Mouse (Mus musculus) hindbrain, embryonic 10.5 days (tissue): ENCODE data around the gene Smyd2. TPM values are rescaled to one million over a fixed set of nuclear protein-coding genes. Genes with fewer than 3 reads are reported as not detected.

ENCODE experiments used
- DNase-seq: peaks from one replicate; pipeline ENCODE4 v3.0.0-alpha.2; 2017; ENCODE audit warnings: low spot score
- H3K27ac ChIP-seq: fragments of 300-500 bp; sonication (generic); 2 replicates; pipeline ENCODE4 v1.5.1; 2016; ENCODE audit warnings: mild to moderate bottlenecking, moderate library complexity
- H3K27me3 ChIP-seq: fragments of 300-500 bp; sonication (generic); 2 replicates; pipeline ENCODE4 v1.6.1; 2016; ENCODE audit warnings: mild to moderate bottlenecking; ENCODE audit not compliant: poor library complexity, insufficient read depth, severe bottlenecking
- H3K36me3 ChIP-seq: fragments of 300-500 bp; sonication (generic); 2 replicates; pipeline ENCODE4 v1.6.1; 2016; ENCODE audit warnings: mild to moderate bottlenecking, moderate library complexity
- H3K4me1 ChIP-seq: fragments of 300-500 bp; sonication (generic); replicated peaks from 2 replicates; pipeline ENCODE4 v1.6.1; 2016; ENCODE audit warnings: mild to moderate bottlenecking
- H3K4me3 ChIP-seq: fragments of 300-500 bp; sonication (generic); 2 replicates; pipeline ENCODE4 v1.5.1; 2016; ENCODE audit warnings: mild to moderate bottlenecking, moderate library complexity
- H3K9me3 ChIP-seq: fragments of 300-500 bp; sonication (generic); 2 replicates; pipeline ENCODE4 v1.6.1; 2016; ENCODE audit warnings: mild to moderate bottlenecking, moderate library complexity
- WGBS: fragments of 180-500 bp; shearing (Covaris S2); methylation state at CpG from one replicate; pipeline ENCODE4 v1.1.7; 2016; 5-methylcytosine and 5-hydroxymethylcytosine counted together
- polyA plus RNA-seq: library from polyadenylated mRNA; unstranded; fragments of >200 nt; fragmentation: Nextera tagmentation; extraction: Ambion mirVana; gene quantifications from 2 replicates; pipeline ENCODE4 v1.2.1, GENCODE M21; 2016

The Smyd2 gene
- polyA plus RNA-seq, 1 experiment from 2014 or later: 59.7 TPM

DNA sequence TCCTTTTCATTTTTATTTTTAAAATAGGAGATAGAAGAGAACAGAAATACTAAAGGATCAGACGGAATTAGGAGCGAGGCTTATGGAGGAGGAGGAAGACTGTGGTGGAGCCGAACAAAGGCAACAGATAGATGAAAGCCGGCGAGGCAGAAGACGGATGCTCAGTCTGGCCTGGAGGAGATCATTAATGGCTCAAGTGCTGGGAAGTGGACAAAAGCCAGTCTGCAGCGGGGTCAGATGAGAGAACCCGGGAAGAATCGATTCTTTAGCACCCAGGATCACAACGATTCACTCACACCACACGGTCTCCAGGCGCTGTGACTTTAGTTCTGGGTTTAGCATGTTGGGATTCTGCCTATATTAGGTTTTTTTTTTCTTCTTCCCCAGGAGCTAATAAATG is 10.0 kb upstream of the Smyd2 start:
- 48% methylated on average over 12 of the region's 12 CpGs for WGBS
- H3K36me3 ChIP-seq: no peaks in the 10 kb centered on the region
- peaks cover 19% of the 10 kb centered on the region for H3K4me1 ChIP-seq
- H3K27me3 ChIP-seq: 0 out of 2 replicates have a peak, but pooled peaks cover 4% of the 10 kb centered on the region
- no peaks in the 10 kb centered on the region for H3K9me3 ChIP-seq
- no peak overlapping the region for H3K4me3 ChIP-seq
- DNase-seq: no peak
- no peak overlapping the region for H3K27ac ChIP-seq

GRCm38 (mm10) chr1:189929896-189930295 is 7.7 kb upstream of the Smyd2 start:
- DNase-seq: no peak
- 56% methylated on average over 4 of the region's 4 CpGs for WGBS
- peaks cover 22% of the 10 kb centered on the region for H3K27me3 ChIP-seq
- peaks cover 19% of the 10 kb centered on the region for H3K4me1 ChIP-seq
- no peak overlapping the region for H3K4me3 ChIP-seq
- no peak overlapping the region for H3K27ac ChIP-seq
- no peaks in the 10 kb centered on the region for H3K36me3 ChIP-seq
- no peaks in the 10 kb centered on the region for H3K9me3 ChIP-seq

- peaks cover 16% of the 10 kb centered on the region for H3K4me1 ChIP-seq
- 7% methylated on average over 6 of the region's 6 CpGs for WGBS
- H3K27ac ChIP-seq: peak overlapping the region; percentile 53; the same call in 1 of the 2 replicates
- DNase-seq: peak; percentile 75
- H3K27me3 ChIP-seq: peaks cover 37% of the 10 kb centered on the region
- no peaks in the 10 kb centered on the region for H3K36me3 ChIP-seq
- H3K9me3 ChIP-seq: no peaks in the 10 kb centered on the region
- H3K4me3 ChIP-seq: no peak overlapping the region
Observed at GRCm38 (mm10) chr1:189927644-189928043, 5.5 kb upstream of the Smyd2 start.

DNA sequence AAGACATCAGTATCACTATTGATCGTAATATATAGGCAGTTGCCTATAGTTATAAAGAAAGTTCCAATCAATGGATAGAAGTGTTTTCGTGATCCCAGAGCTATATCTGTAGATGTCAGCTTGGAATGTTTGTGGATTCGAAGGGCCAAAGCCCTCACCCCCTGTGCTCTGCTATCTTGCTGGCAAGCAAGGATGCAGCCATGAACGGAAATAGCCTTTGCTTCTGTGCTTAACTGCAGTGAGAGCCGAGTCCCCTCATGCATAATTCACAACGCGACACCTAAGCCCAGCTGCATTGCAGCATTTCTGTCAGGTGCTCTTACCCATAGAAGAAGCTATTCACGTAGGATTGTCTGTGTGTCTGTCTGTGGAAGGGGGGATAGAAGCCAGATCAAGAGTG is 4.1 kb upstream of the Smyd2 start:
- Histone ChIP-seq H3K27me3 (peaks cover 37% of the 10 kb centered on the region), H3K9me3 (no peaks in the 10 kb centered on the region), H3K27ac (no peak overlapping the region), H3K4me1 (peaks cover 30% of the 10 kb centered on the region), H3K36me3 (no peaks in the 10 kb centered on the region), H3K4me3 (no peak overlapping the region)
- DNase-seq: no peak
- 69% methylated on average over 8 of the region's 8 CpGs for WGBS

DNA sequence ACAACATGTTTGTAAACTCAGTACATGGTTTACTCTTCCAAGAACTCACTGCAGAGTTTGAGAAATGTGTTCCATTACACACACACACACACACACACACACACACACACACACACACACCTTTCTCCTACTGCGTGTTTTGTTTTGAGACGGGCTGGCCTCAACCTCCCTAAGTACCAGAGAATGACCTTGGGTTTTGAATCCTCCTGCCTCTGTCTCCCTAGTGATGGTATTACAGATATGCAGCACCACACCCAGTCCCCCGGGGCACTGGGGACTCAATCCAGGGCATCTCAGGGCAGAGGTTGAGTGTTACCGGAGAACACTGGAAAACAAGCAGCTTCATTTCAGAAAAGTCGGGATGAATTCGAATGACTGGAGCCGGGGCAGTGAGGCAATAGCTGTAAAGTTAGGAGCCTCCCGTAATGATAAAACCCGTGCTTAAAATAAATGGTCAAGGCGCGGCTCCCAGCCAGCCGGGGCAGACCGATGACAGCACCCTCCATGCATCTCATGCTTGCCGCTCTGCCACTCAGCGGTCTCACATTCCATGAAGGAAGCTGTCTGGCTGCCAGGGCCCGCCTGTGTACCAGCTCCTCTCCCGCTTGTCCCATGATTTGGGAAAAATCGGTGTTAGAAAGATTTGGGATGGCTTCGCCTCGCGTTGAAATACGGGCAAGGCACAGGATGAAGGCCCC is 1.9 kb upstream of the Smyd2 start:
- Histone ChIP-seq H3K36me3 (no peaks in the 10 kb centered on the region), H3K4me1 (peaks cover 40% of the 10 kb centered on the region), H3K27me3 (peaks cover 43% of the 10 kb centered on the region), H3K27ac (no peak overlapping the region), H3K9me3 (no peaks in the 10 kb centered on the region), H3K4me3 (no peak overlapping the region)
- DNase-seq: no peak
- WGBS: 76% methylated on average over 22 of the region's 22 CpGs

DNA sequence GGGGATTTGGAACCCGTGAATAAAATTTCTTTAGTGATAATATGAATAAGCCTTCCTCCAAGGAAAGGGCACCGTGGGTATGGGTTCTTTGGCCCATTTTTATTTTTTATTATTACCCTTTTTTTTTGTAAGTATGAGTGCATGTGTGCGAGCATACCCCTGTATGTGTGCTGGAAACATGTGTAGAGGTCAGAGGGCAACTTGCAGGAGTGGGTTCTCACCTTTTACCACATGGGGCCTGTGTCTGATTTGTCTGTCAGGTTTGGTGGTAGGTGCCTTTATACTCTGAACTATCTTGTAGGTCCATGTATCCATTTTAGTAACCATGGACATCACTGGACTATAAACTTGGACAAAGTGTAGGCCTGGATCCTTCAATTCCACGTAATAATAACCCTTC is 994 bp upstream of the Smyd2 start:
- H3K4me3 ChIP-seq: no peak overlapping the region
- DNase-seq: no peak
- no peak overlapping the region for H3K27ac ChIP-seq
- H3K9me3 ChIP-seq: no peaks in the 10 kb centered on the region
- WGBS: 81% methylated on average over 4 of the region's 4 CpGs
- no peaks in the 10 kb centered on the region for H3K36me3 ChIP-seq
- H3K4me1 ChIP-seq: peaks cover 47% of the 10 kb centered on the region
- peaks cover 51% of the 10 kb centered on the region for H3K27me3 ChIP-seq

DNA sequence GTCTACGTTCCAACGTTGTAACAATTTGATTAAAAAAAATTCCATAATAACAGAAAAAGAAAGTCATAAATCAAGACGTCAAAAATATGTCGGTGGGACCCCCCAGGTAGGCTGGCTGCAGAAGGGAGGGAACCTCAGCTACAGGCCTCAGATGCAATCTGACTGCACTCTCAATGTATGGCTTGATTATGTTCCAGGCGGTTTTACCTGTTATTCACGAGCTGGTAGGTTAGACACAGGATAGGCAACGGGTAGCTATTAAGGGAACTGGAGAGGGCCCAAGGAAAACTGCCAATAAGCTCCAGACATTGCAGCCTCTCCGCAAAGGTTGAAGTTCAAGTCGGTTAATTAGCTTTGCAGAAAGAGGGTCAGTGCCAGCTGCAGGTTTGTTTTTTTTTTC is 558 bp upstream of the Smyd2 start:
- H3K36me3 ChIP-seq: no peaks in the 10 kb centered on the region
- H3K4me1 ChIP-seq: peaks cover 47% of the 10 kb centered on the region
- H3K27me3 ChIP-seq: peaks cover 51% of the 10 kb centered on the region
- DNase-seq: no peak
- H3K4me3 ChIP-seq: peak overlapping the region; percentile 88
- no peaks in the 10 kb centered on the region for H3K9me3 ChIP-seq
- WGBS: 17% methylated on average over 9 of the region's 9 CpGs
- H3K27ac ChIP-seq: peak overlapping the region; percentile 94

DNA sequence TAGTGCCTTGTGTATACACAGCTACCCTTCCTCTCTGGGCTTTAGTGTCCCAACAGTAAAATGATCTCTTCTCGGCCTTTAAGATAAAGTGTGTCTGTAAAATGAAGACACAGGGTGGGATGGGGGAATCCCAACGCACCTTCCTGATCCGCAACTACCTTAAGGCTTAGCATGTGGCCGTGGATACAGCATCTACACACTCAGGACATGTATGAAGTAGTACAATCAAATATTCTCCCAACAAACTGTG is 670 bp downstream of the Smyd2 start:
- H3K36me3 ChIP-seq: no peaks in the 10 kb centered on the region
- H3K27ac ChIP-seq: peak overlapping the region; percentile 94
- WGBS: 2% methylated on average over 4 of the region's 4 CpGs
- DNase-seq: no peak
- peaks cover 55% of the 10 kb centered on the region for H3K4me1 ChIP-seq
- peaks cover 47% of the 10 kb centered on the region for H3K27me3 ChIP-seq
- peak overlapping the region; percentile 88 for H3K4me3 ChIP-seq
- H3K9me3 ChIP-seq: no peaks in the 10 kb centered on the region

DNA sequence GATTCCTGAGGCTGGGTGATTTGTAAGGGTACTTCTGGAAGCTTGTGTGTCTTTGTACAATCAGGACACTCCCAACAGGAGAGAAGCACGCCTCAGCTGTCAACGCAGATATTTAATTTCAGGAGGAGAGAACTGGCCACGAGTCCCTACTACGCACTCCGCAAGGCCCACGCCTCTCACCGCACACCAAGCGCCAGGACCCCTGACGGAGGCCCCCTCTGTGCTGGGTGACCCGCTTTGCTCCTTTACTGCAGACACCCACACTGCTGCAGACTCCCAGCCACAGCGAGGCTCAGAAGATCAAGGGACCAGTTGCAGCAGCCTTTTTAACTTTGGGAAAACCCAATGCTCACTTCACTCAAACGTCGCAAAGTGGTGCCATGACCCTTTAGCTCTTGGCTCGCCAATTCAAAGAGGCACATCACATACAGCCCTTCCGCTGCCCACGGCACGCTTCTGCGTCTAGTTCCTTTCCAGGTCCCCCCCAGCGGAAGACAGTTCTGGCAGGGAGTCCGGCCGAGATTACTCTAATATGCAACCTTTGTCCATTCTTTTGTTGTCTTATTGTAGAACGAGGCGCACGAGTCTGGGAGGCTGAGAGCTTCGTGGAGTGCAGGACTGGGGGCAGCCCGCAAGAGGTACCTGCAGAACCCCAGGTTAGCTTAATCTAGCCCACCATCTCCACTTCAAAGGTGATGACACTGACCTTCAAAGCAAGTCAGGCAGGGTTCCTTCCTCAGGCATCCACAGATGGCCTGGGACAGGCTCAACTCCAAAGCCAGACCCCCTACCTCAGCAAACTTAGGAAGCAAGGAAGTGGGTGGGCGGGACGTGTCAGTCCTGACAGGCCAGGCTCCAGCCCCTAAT is 1.2 kb downstream of the Smyd2 start:
- 41% methylated on average over 28 of the region's 28 CpGs for WGBS
- H3K27ac ChIP-seq: peak overlapping the region; percentile 94; the same call in 1 of the 2 replicates
- H3K36me3 ChIP-seq: no peaks in the 10 kb centered on the region
- peaks cover 44% of the 10 kb centered on the region for H3K27me3 ChIP-seq
- DNase-seq: peak; percentile 34
- peaks cover 61% of the 10 kb centered on the region for H3K4me1 ChIP-seq
- H3K4me3 ChIP-seq: peak overlapping the region; percentile 88
- no peaks in the 10 kb centered on the region for H3K9me3 ChIP-seq

- no peaks in the 10 kb centered on the region for H3K36me3 ChIP-seq
- no peak overlapping the region for H3K4me3 ChIP-seq
- H3K27ac ChIP-seq: no peak overlapping the region
- no peaks in the 10 kb centered on the region for H3K9me3 ChIP-seq
- WGBS: 93% methylated on average over 3 of the region's 3 CpGs
- H3K4me1 ChIP-seq: peaks cover 68% of the 10 kb centered on the region
- no peak for DNase-seq
- H3K27me3 ChIP-seq: peaks cover 32% of the 10 kb centered on the region
Observed at GRCm38 (mm10) chr1:189919756-189920155, 2.4 kb downstream of the Smyd2 start.

DNA sequence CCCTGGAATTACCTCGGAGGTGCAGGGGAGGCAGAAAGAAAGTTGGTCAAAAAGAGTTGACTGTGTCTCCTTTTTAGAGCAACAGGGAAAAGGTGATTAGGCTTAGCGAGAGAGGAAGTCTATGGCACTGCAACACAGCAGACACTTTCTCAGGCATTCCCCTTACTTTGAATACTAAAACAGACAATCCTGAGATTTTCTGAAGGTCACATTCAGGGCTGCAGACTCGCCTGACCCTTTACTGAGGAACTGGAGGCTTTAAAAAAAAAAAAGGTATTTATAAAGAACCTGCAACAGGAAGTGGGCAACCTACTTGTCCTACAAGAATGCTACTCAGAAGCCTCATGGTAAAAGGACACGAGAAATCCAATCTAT is 5.0 kb downstream of the Smyd2 start:
- H3K27ac ChIP-seq: peak overlapping the region; percentile 77
- H3K4me1 ChIP-seq: peaks cover 69% of the 10 kb centered on the region
- H3K4me3 ChIP-seq: no peak overlapping the region
- peaks cover 12% of the 10 kb centered on the region for H3K36me3 ChIP-seq
- H3K9me3 ChIP-seq: no peaks in the 10 kb centered on the region
- DNase-seq: no peak
- H3K27me3 ChIP-seq: peaks cover 17% of the 10 kb centered on the region; the same call in 1 of the 2 replicates
- WGBS: 52% methylated on average over 4 of the region's 4 CpGs

DNA sequence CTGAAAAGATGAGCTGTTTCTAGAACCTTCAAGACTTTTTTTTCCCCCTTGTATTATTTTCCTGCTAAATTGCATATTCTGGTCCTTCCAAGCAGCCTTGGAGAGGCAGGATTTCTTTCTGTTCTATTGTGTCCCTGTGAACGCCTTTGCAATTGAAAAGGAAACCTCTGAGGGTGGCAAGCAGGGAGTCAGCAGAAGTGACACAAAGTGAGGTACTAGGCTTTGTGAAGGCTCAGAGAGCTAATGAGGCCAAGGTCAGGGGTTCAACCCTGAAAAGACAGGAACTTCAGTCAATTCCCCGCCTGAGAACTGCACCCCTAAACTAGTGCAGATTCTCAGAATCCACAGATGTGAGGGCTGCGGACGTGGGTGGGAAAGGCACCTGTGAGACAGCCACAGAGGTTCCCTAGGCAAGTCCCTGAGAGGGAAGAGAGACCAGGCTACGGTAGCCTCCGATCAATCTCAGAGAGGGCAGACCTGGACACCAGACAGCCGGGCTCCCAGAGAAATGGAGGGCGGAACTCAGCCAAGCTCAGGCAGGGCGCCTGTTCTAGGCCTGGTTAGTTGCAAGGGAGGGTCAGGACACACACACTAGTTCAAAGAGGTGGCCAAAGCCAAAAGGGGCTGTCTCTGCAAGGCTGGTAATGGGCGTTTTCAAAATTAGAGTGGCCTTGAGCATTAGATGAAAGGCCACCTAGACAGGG is 5.6 kb downstream of the Smyd2 start:
- no peaks in the 10 kb centered on the region for H3K9me3 ChIP-seq
- DNase-seq: peak; percentile 18
- peaks cover 64% of the 10 kb centered on the region for H3K4me1 ChIP-seq
- WGBS: 29% methylated on average over 10 of the region's 10 CpGs
- H3K36me3 ChIP-seq: peaks cover 12% of the 10 kb centered on the region
- peak overlapping the region; percentile 77 for H3K27ac ChIP-seq
- H3K27me3 ChIP-seq: peaks cover 17% of the 10 kb centered on the region; the same call in 1 of the 2 replicates
- no peak overlapping the region for H3K4me3 ChIP-seq
